ENCODE assay signal across 9 mouse cellular contexts in genomic region chr14:77928021-77928420, GRCm38 (mm10). TPM values are rescaled to one million over a fixed set of nuclear protein-coding genes. Genes with fewer than 3 reads are reported as not detected.
DNase-seq lines count a peak whose midpoint lies in the region; ATAC-seq and TF ChIP-seq lines count a peak whose summit lies in the region.
"Had no signal": no experiment of that assay in that cellular context is flagged by ENCODE, and none has a peak within 500 bp of the region (broad histone marks: within the 10 kb centered on the region; RNA-seq: fewer than 3 reads in every experiment).

No protein-coding gene starts in this region.

- no peaks in the 10 kb centered on the region for H3K36me3 ChIP-seq in kidney, adult 2 months (ENCODE audit: control insufficient read depth, insufficient read depth, low read length)
- H3K36me3 ChIP-seq in kidney, embryonic 16.5 days (ENCODE audit: insufficient read depth, low read length) = no peaks in the 10 kb centered on the region

- intact Hi-C loops in left cerebral cortex, postnatal 4 days (cut with DNase I) = loop anchor here (10.0 kb wide), 1 partner anchor 783 kb away; no protein-coding TSS in a partner anchor

- no peak for TF ChIP-seq POLR2A in kidney, adult 2 months (IDR thresholded peaks at IDR 0.05; ENCODE audit: low read depth, low read length)

- peak; percentile 39 for TF ChIP-seq CTCF in kidney, adult 2 months (conservative IDR thresholded peaks at IDR 0.05; ENCODE audit: insufficient read depth, insufficient read length, low read depth, low read length)

- no peaks in the 10 kb centered on the region for H3K9me3 ChIP-seq in kidney, embryonic 16.5 days (ENCODE audit: low read length)

- no peak overlapping the region for H3K4me2 ChIP-seq in kidney, embryonic 16.5 days (replicated peaks; ENCODE audit: low read depth, low read length)

- H3K4me1 ChIP-seq in kidney, adult 2 months (ENCODE audit: control insufficient read depth, insufficient read depth, low read length) = peaks cover under 1% of the 10 kb centered on the region; the same call in 1 of the 2 replicates
- H3K4me1 ChIP-seq in kidney, embryonic 16.5 days (ENCODE audit: insufficient read depth, low read length) = peaks cover 14% of the 10 kb centered on the region

- no peak for ATAC-seq in kidney, embryonic 16.5 days (ENCODE audit: low FRiP score, low TSS enrichment)
- ATAC-seq in inflammation-experienced regulatory T-cells, adult 6 months = peak; percentile 70

- no peak overlapping the region for H3K4me3 ChIP-seq in kidney, adult 2 months (ENCODE audit: insufficient read depth, low read depth, low read length)
- no peak overlapping the region for H3K4me3 ChIP-seq in kidney, embryonic 16.5 days (ENCODE audit: low read length)
- H3K4me3 ChIP-seq: myocyte had no signal

- H3K27ac ChIP-seq in kidney, adult 2 months (ENCODE audit: insufficient read depth, low read depth, low read length) = no peak overlapping the region
- no peak overlapping the region for H3K27ac ChIP-seq in kidney, embryonic 16.5 days (ENCODE audit: low read length)

- WGBS in kidney, adult 2 months = 33% methylated on average over 6 of the region's 6 CpGs
- 41% methylated on average over 6 of the region's 6 CpGs for WGBS in kidney, embryonic 16.5 days

- H3K27me3 ChIP-seq in kidney, adult 2 months (replicated peaks; ENCODE audit: control insufficient read depth, insufficient read depth, low read length) = no peaks in the 10 kb centered on the region
- no peaks in the 10 kb centered on the region for H3K27me3 ChIP-seq in kidney, embryonic 16.5 days (ENCODE audit: insufficient read depth, low read length)

- DNase-seq in kidney, adult 2 months = peak; percentile 78
- DNase-seq in adrenal gland, adult 18-20 months (ENCODE audit: low spot score in 2 of 2) = peak; percentile 69 to 75
- DNase-seq in embryo, embryonic 10.5 days (ENCODE audit: low spot score) = peak; percentile 82
- DNase-seq in left cerebral cortex, postnatal 4 days = peak; percentile 80
- peak; percentile 50 for DNase-seq in ovary, postnatal 36 days (ENCODE audit: low spot score)
- peak; percentile 80 for DNase-seq in thymus, postnatal 14 days

- no peak overlapping the region for H3K9ac ChIP-seq in kidney, embryonic 16.5 days (replicated peaks; ENCODE audit: low read length)

RNA-seq across cellular contexts. Expression of gene Epsti1, which starts 24.0 kb away (rescaled TPM):
- 1.2 and 4.7 TPM in 2 replicates for polyA plus RNA-seq in kidney, adult 2 months (2012; rRNA removed)
- polyA plus RNA-seq in kidney, embryonic 16.5 days (2015; fragmentation: Nextera tagmentation; extraction: Ambion mirVana) = 0.92 and 1.4 TPM in 2 replicates
- 1 to 10 TPM; 2.2 to 2.5 TPM for total RNA-seq in adrenal gland, adult 18-20 months (2021)
- polyA plus RNA-seq in inflammation-experienced regulatory T-cells, adult 6 months (2017; shearing (Covaris generic)) = 100 to 1,000 TPM in 2 of 3 experiments, 10 to 100 TPM in 1; 86.1 to 165 (median 108) TPM
- total RNA-seq in left cerebral cortex, postnatal 4 days (2021) = under 1 TPM in 1 of 2 experiments, not detected in 1; 0.24 TPM

RNA-seq across cellular contexts. Expression of gene Dnajc15, which starts 53.1 kb away (rescaled TPM):
- 17.5 and 20.5 TPM in 2 replicates for polyA plus RNA-seq in kidney, adult 2 months (2012; rRNA removed)
- 122 and 131 TPM in 2 replicates for polyA plus RNA-seq in kidney, embryonic 16.5 days (2015; fragmentation: Nextera tagmentation; extraction: Ambion mirVana)
- 100 to 1,000 TPM; 345 to 346 TPM for total RNA-seq in adrenal gland, adult 18-20 months (2021)
- polyA plus RNA-seq in inflammation-experienced regulatory T-cells, adult 6 months (2017; shearing (Covaris generic)) = 100 to 1,000 TPM in 2 of 3 experiments, 10 to 100 TPM in 1; 89.4 to 175 (median 126) TPM
- 10 to 100 TPM; 36.5 to 36.7 TPM for total RNA-seq in left cerebral cortex, postnatal 4 days (2021)

Comparison
In these comparisons a context has a peak if more than half of its experiments do, and no peak if none do; other contexts are left out.
1. RNA of gene Epsti1, which starts 24.0 kb away (polyA plus RNA-seq): 86.1 to 165 TPM in inflammation-experienced regulatory T-cells, adult 6 months; 1.2 to 4.7 TPM in kidney, adult 2 months and 0.92 to 1.4 TPM in kidney, embryonic 16.5 days; every median in the first group is over 10 times any median in the second.
2. Peak in every context shown above with its lines, with median percentiles within 50 percentile points of each other: DNase-seq.